Mouse (Mus musculus) CH12.LX (cell line): Measurements from ENCODE around the gene Hoxb2.

Experiments
- CHD2 ChIP-seq: IDR thresholded peaks from 2 replicates; pipeline ENCODE4 v1.6.1; 2011; ENCODE audit warnings: low read length, improper control_type of control experiment
- CTCF ChIP-seq, 2 experiments: IDR thresholded peaks in 1 of 2; conservative IDR thresholded peaks in 1 of 2; 2 replicates each; pipeline ENCODE4 v1.5.1; 2011 to 2012; ENCODE audit warnings: low read depth in 2 of 2, low read length in 2 of 2, improper control_type of control experiment in 1 of 2, inconsistent platforms in 1 of 2, mild to moderate bottlenecking in 1 of 2, moderate library complexity in 1 of 2
- ELF1 ChIP-seq: IDR thresholded peaks from 2 replicates; pipeline ENCODE4 v1.6.1; 2014; ENCODE audit warnings: low read depth, mild to moderate bottlenecking, inconsistent platforms, low read length, improper control_type of control experiment
- EP300 ChIP-seq: IDR thresholded peaks from 2 replicates; pipeline ENCODE4 v1.6.1; 2011; ENCODE audit warnings: low read length, improper control_type of control experiment
- JUND ChIP-seq: conservative IDR thresholded peaks from 2 replicates; pipeline ENCODE4 v1.6.1; 2011; ENCODE audit warnings: low read depth, low read length, improper control_type of control experiment
- ZMIZ1 ChIP-seq: IDR thresholded peaks from 2 replicates; pipeline ENCODE4 v1.6.1; 2012; ENCODE audit warnings: low read depth, mild to moderate bottlenecking, inconsistent platforms, low read length, improper control_type of control experiment

- TF ChIP-seq CTCF (conservative IDR thresholded peaks at IDR 0.05 in 1 of 2, IDR thresholded peaks at IDR 0.05 in 1 of 2; ENCODE audit: low read depth in 2 of 2, low read length in 2 of 2) (no peak), JUND (no peak), EP300 (no peak), ZMIZ1 (no peak), CHD2 (no peak), ELF1 (no peak)
Measured at GRCm38 (mm10) chr11:96387635-96388034, 37.3 kb downstream of the Hoxb2 start.
